Mouse (Mus musculus) ES-Bruce4 (cell line): ENCODE data around the gene Tfrc. TPM values are rescaled to one million over a fixed set of nuclear protein-coding genes. Genes with fewer than 3 reads are reported as not detected.

Source experiments
- H3K27ac ChIP-seq: 2 replicates; pipeline ENCODE4 v1.5.1; 2012; ENCODE audit warnings: low read length, inconsistent platforms; ENCODE audit not compliant: insufficient read depth
- H3K27me3 ChIP-seq: 2 replicates; pipeline ENCODE4 v1.6.1; 2012; ENCODE audit warnings: mild to moderate bottlenecking, low read length, inconsistent platforms; ENCODE audit not compliant: control insufficient read depth, poor library complexity, insufficient read depth, severe bottlenecking
- H3K36me3 ChIP-seq: 2 replicates; pipeline ENCODE4 v1.6.1; 2012; ENCODE audit warnings: inconsistent platforms, mild to moderate bottlenecking, low read length, moderate library complexity; ENCODE audit not compliant: control insufficient read depth, poor library complexity, insufficient read depth, severe bottlenecking
- H3K4me1 ChIP-seq: one replicate; pipeline ENCODE4 v1.8.1; 2011; ENCODE audit warnings: low read length; ENCODE audit not compliant: control insufficient read depth, insufficient read depth
- H3K4me3 ChIP-seq: 2 replicates; pipeline ENCODE4 v1.5.1; 2011; ENCODE audit warnings: low read depth, mild to moderate bottlenecking, low read length
- H3K9ac ChIP-seq: 2 replicates; pipeline ENCODE4 v1.6.1; 2012; ENCODE audit warnings: low read depth, mild to moderate bottlenecking, inconsistent platforms; ENCODE audit not compliant: poor library complexity, severe bottlenecking
- H3K9me3 ChIP-seq: replicated peaks from 2 replicates; pipeline ENCODE4 v1.6.1; 2012; ENCODE audit warnings: mild to moderate bottlenecking, low read length, inconsistent platforms; ENCODE audit not compliant: control insufficient read depth, poor library complexity, insufficient read depth, severe bottlenecking
- CTCF ChIP-seq: IDR thresholded peaks from one replicate; pipeline ENCODE4 v1.8.1; 2011; ENCODE audit warnings: low read depth, low read length
- EP300 ChIP-seq: IDR thresholded peaks from 2 replicates; pipeline ENCODE4 v1.6.1; 2011; ENCODE audit warnings: low read depth, low read length; ENCODE audit not compliant: insufficient read depth
- POLR2A ChIP-seq: IDR thresholded peaks from one replicate; pipeline ENCODE4 v1.8.1; 2011; ENCODE audit warnings: low read length; ENCODE audit not compliant: insufficient read depth
- polyA plus RNA-seq: library from polyadenylated mRNA; stranded (reverse); fragments of >200 nt; gene quantifications from 2 replicates; pipeline ENCODE4 v1.2.4, GENCODE M21; 2011; ENCODE audit warnings: low read depth; ENCODE audit not compliant: missing spikeins, insufficient read depth, insufficient read length

Gene Tfrc
- polyA plus RNA-seq, 1 experiment = 141 TPM

GRCm38 (mm10) chr16:32670354-32671124 lies 61.8 kb downstream of the Tfrc start:
- Histone ChIP-seq H3K27me3 (no peaks in the 10 kb centered on the region), H3K9ac (no peak overlapping the region), H3K36me3 (peaks cover 23% of the 10 kb centered on the region), H3K9me3 (no peaks in the 10 kb centered on the region), H3K27ac (no peak overlapping the region), H3K4me1 (peaks cover 28% of the 10 kb centered on the region), H3K4me3 (no peak overlapping the region)
- TF ChIP-seq EP300 (no peak), POLR2A (no peak), CTCF (no peak)

- TF ChIP-seq CTCF (no peak), EP300 (no peak), POLR2A (no peak)
- Histone ChIP-seq H3K36me3 (peaks cover 31% of the 10 kb centered on the region), H3K27me3 (no peaks in the 10 kb centered on the region), H3K27ac (no peak overlapping the region), H3K9ac (no peak overlapping the region), H3K4me1 (peaks cover 24% of the 10 kb centered on the region), H3K4me3 (no peak overlapping the region), H3K9me3 (no peaks in the 10 kb centered on the region)
Observed at GRCm38 (mm10) chr16:32671206-32671887, 62.6 kb downstream of the Tfrc start.

GRCm38 (mm10) chr16:32672250-32672649 lies 63.5 kb downstream of the Tfrc start:
- H3K27me3 ChIP-seq = no peaks in the 10 kb centered on the region
- TF ChIP-seq CTCF (no peak), EP300 (no peak), POLR2A (no peak)
- H3K9ac ChIP-seq = no peak overlapping the region
- H3K27ac ChIP-seq = peak overlapping the region; percentile 1; the same call in 1 of the 2 replicates
- H3K9me3 ChIP-seq = no peaks in the 10 kb centered on the region
- peaks cover 22% of the 10 kb centered on the region for H3K4me1 ChIP-seq
- peaks cover 36% of the 10 kb centered on the region for H3K36me3 ChIP-seq
- no peak overlapping the region for H3K4me3 ChIP-seq

GRCm38 (mm10) chr16:32672861-32673560 lies 64.3 kb downstream of the Tfrc start:
- Histone ChIP-seq H3K9ac (no peak overlapping the region), H3K27me3 (no peaks in the 10 kb centered on the region), H3K36me3 (peaks cover 36% of the 10 kb centered on the region), H3K4me1 (peaks cover 17% of the 10 kb centered on the region), H3K9me3 (no peaks in the 10 kb centered on the region), H3K4me3 (no peak overlapping the region), H3K27ac (peak overlapping the region; percentile 1; the same call in 1 of the 2 replicates)
- TF ChIP-seq CTCF (no peak), POLR2A (no peak), EP300 (no peak)

GRCm38 (mm10) chr16:32674121-32674740 lies 65.5 kb downstream of the Tfrc start:
- TF ChIP-seq CTCF (no peak), POLR2A (no peak), EP300 (no peak)
- Histone ChIP-seq H3K36me3 (peaks cover 36% of the 10 kb centered on the region), H3K27me3 (no peaks in the 10 kb centered on the region), H3K9ac (no peak overlapping the region), H3K27ac (no peak overlapping the region), H3K4me1 (peaks cover 17% of the 10 kb centered on the region), H3K4me3 (no peak overlapping the region), H3K9me3 (no peaks in the 10 kb centered on the region)
